Mouse (Mus musculus) kidney, adult 10 weeks (tissue): ENCODE results near the gene Prmt9. TPM values are rescaled to one million over a fixed set of nuclear protein-coding genes. Genes with fewer than 3 reads are reported as not detected.

Experiments
- polyA plus RNA-seq: library from polyadenylated mRNA; stranded (reverse); fragments of 350-450 nt; fragmentation: Illumina TruSeq; extraction: RNeasy Lipid Tissue Mini Kit (QIAGEN cat#74804); gene quantifications from one replicate; pipeline ENCODE4 v1.2.3, GENCODE M21; 2014; ENCODE audit warnings: low read depth, low replicate concordance

Prmt9 gene
- 21.8 TPM for polyA plus RNA-seq

GRCm38 (mm10) chr8:77549121-77549706 is at the start of gene Prmt9:
Gene Prmt9 (plus strand): TSS chr8:77549397.

GRCm38 (mm10) chr8:77517301-77518200 is 31.6 kb upstream of the Prmt9 start, which contains the start of gene Arhgap10:
Gene Arhgap10 (minus strand): TSS chr8:77517953.

GRCm38 (mm10) chr8:77610374-77610969 is 61.3 kb downstream of the Prmt9 start, which contains the start of gene Tmem184c:
Gene Tmem184c (minus strand): TSS chr8:77610698.

Other genes starting within 250 kb of the Prmt9 start
- gene Arhgap10, start 31.4 kb upstream of the Prmt9 start, polyA plus RNA-seq = 30.8 TPM
- gene Tmem184c, start 61.3 kb downstream of the Prmt9 start, polyA plus RNA-seq = 112 TPM
- gene Ednra, start 175.1 kb downstream of the Prmt9 start, polyA plus RNA-seq = 4.2 TPM